Mouse (Mus musculus) embryonic facial prominence, embryonic 11.5 days (tissue): ENCODE results near the gene Klf8. TPM values are rescaled to one million over a fixed set of nuclear protein-coding genes. Genes with fewer than 3 reads are reported as not detected.
"Not testable (repeated sequence)": the region's sequence is repeated elsewhere in the genome, so short reads cannot be mapped to it uniquely, and the experiment has no call there.

ENCODE experiments used
- ATAC-seq: fragments of 200-750 bp; cut with Nextera tagmentation; replicated peaks from 2 replicates; pipeline ENCODE4 v1.8.0; 2017; ENCODE audit warnings: low read depth; ENCODE audit not compliant: insufficient number of reproducible peaks, low FRiP score, low TSS enrichment
- DNase-seq: peaks from one replicate; pipeline ENCODE4 v3.0.0-alpha.2; 2015; ENCODE audit warnings: low spot score
- H3K27ac ChIP-seq: fragments of 300-500 bp; sonication (generic); replicated peaks from 2 replicates; pipeline ENCODE4 v1.5.1; 2014; ENCODE audit warnings: mild to moderate bottlenecking, low read depth, low read length, control low read depth
- H3K27me3 ChIP-seq: fragments of 300-500 bp; sonication (generic); 2 replicates; pipeline ENCODE4 v1.6.1; 2014; ENCODE audit warnings: mild to moderate bottlenecking, low read length, moderate library complexity, mixed read lengths; ENCODE audit not compliant: control insufficient read depth, insufficient read depth
- H3K36me3 ChIP-seq: fragments of 300-500 bp; sonication (generic); replicated peaks from 2 replicates; pipeline ENCODE4 v1.6.1; 2014; ENCODE audit warnings: low read depth, mild to moderate bottlenecking, low read length, moderate library complexity, mixed read lengths; ENCODE audit not compliant: control insufficient read depth, insufficient read depth
- H3K4me1 ChIP-seq: fragments of 300-500 bp; sonication (generic); 2 replicates; pipeline ENCODE4 v1.6.1; 2014; ENCODE audit warnings: low read length, mixed read lengths; ENCODE audit not compliant: control insufficient read depth, insufficient read depth
- H3K4me2 ChIP-seq: fragments of 300-500 bp; sonication (generic); 2 replicates; pipeline ENCODE4 v1.6.1; 2014; ENCODE audit warnings: low read depth, mild to moderate bottlenecking, control low read depth, low read length, moderate library complexity
- H3K4me3 ChIP-seq: fragments of 300-500 bp; sonication (generic); 2 replicates; pipeline ENCODE4 v1.5.1; 2014; ENCODE audit warnings: low read depth, low read length, control low read depth
- H3K9ac ChIP-seq: fragments of 300-500 bp; sonication (generic); replicated peaks from 2 replicates; pipeline ENCODE4 v1.6.1; 2014; ENCODE audit warnings: mild to moderate bottlenecking, control low read depth, low read length
- H3K9me3 ChIP-seq: fragments of 300-500 bp; sonication (generic); replicated peaks from 2 replicates; pipeline ENCODE4 v1.6.1; 2016; ENCODE audit warnings: mild to moderate bottlenecking, low read length, inconsistent platforms, mixed read lengths; ENCODE audit not compliant: control insufficient read depth
- WGBS: fragments of 180-500 bp; shearing (Covaris S2); extraction: QIAGEN DNeasy Blood & Tissue Kit; methylation state at CpG from one replicate; pipeline ENCODE4 v1.1.7; 2014; 5-methylcytosine and 5-hydroxymethylcytosine counted together
- polyA plus RNA-seq: library from polyadenylated mRNA; unstranded; fragments of >200 nt; fragmentation: Nextera tagmentation; extraction: Ambion mirVana; gene quantifications from 2 replicates; pipeline ENCODE4 v1.2.1, GENCODE M21; 2014

The Klf8 gene
- polyA plus RNA-seq, 1 experiment from 2014 or later = 1.9 TPM

GRCm38 (mm10) chrX:153282185-153282584, 44.9 kb downstream of the Klf8 start:
- no peak for DNase-seq
- WGBS = 78% methylated on average over 2 of the region's 2 CpGs
- Histone ChIP-seq H3K4me1 (no peaks in the 10 kb centered on the region), H3K36me3 (no peaks in the 10 kb centered on the region), H3K27me3 (no peaks in the 10 kb centered on the region), H3K9ac (no peak overlapping the region), H3K27ac (no peak overlapping the region), H3K4me2 (no peak overlapping the region), H3K4me3 (no peak overlapping the region), H3K9me3 (no peaks in the 10 kb centered on the region)
- ATAC-seq = no peak

GRCm38 (mm10) chrX:153311356-153311755, 74.1 kb downstream of the Klf8 start:
- WGBS = 99% methylated on average over 4 of the region's 4 CpGs
- H3K9ac ChIP-seq = no peak overlapping the region
- DNase-seq (no peak), ATAC-seq (no peak)
- H3K9me3 ChIP-seq = no peaks in the 10 kb centered on the region
- H3K4me1 ChIP-seq = no peaks in the 10 kb centered on the region
- H3K4me2 ChIP-seq = no peak overlapping the region
- no peaks in the 10 kb centered on the region for H3K27me3 ChIP-seq
- no peak overlapping the region for H3K27ac ChIP-seq
- H3K36me3 ChIP-seq = no peaks in the 10 kb centered on the region
- no peak overlapping the region for H3K4me3 ChIP-seq

GRCm38 (mm10) chrX:153323105-153323504, 85.8 kb downstream of the Klf8 start:
- 63% methylated on average over 3 of the region's 3 CpGs for WGBS
- no peak for DNase-seq
- Histone ChIP-seq H3K36me3 (no peaks in the 10 kb centered on the region), H3K9ac (no peak overlapping the region), H3K27ac (no peak overlapping the region), H3K4me1 (no peaks in the 10 kb centered on the region), H3K4me3 (no peak overlapping the region), H3K4me2 (no peak overlapping the region), H3K9me3 (no peaks in the 10 kb centered on the region), H3K27me3 (no peaks in the 10 kb centered on the region)
- ATAC-seq = no peak

DNA sequence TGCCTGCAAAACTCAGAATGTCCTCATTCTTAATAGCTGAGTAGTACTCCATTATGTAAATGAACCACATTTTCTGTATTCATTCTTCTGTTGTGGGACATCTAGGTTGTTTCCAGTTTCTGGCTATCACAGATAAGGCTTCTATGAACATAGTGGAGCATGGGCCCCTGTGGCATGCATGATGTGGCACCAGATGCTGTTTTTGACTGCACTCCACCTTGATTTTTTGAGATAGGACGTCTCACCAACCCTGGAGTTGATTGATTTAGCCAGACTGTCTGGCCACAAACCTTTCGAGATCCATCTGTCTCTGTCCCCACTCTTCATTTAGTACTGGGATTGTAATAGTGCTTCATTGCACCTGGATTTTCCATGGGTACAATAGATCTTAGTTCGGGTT, 96.9 kb downstream of the Klf8 start:
- not testable (repeated sequence) for H3K4me1 ChIP-seq, H3K36me3 ChIP-seq, H3K27ac ChIP-seq, H3K4me3 ChIP-seq, H3K9ac ChIP-seq, H3K4me2 ChIP-seq, H3K9me3 ChIP-seq, ATAC-seq, DNase-seq, H3K27me3 ChIP-seq
- WGBS = 81% methylated on average over 3 of the region's 3 CpGs

DNA sequence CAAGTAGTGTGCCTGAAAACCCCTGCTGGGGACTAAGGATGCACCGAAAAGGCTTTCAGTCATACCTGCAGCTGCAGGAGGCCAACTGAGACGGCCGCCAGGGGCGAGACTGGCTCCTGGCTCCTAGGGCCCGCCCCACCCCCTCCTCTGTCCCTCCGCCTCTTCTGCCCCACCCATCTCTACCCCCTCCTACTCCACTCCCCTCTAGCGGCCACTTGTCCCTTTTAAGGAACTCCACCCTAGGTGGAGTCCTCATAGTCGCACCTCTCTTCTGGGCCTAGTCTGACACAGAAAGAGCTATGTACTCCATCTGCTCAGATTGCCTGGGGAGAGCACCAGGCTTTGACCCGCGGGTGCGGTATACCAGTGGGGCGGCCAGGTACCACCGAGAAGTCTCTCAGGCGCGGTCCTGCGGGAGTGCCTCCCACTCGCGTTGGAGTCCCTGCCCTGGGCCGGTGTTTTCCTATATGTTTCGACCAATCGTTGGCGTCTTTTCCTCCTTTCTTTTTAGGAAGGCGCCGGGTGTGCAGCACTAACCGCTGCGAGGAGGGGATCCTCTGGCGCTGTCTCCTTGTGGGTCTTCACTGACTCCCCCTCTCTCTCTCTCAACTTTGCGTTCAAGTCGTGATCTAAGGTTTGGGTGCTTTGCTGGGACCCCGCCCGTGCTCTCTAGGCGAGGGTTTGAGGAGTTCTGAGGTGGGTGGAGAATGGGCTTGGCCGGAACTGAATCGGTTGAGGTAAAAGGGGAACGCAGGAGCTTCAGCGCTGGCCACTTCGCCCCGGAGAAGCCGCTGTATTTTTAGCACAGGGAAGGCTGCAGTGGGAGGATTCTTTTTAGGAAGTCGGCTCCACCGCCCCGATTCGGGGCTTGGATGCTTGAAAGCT, 122.3 kb downstream of the Klf8 start:
- WGBS = 15% methylated on average over 41 of the region's 43 CpGs
- H3K27ac ChIP-seq = no peak overlapping the region
- H3K9me3 ChIP-seq = no peaks in the 10 kb centered on the region
- no peak overlapping the region; the same call in 1 of the 2 replicates for H3K9ac ChIP-seq
- H3K36me3 ChIP-seq = no peaks in the 10 kb centered on the region
- ATAC-seq (peak; percentile 70), DNase-seq (peak; percentile 24)
- H3K4me2 ChIP-seq = peak overlapping the region; percentile 75
- no peaks in the 10 kb centered on the region for H3K4me1 ChIP-seq
- peak overlapping the region; percentile 39 for H3K4me3 ChIP-seq
- H3K27me3 ChIP-seq = no peaks in the 10 kb centered on the region; the same call in 1 of the 2 replicates

DNA sequence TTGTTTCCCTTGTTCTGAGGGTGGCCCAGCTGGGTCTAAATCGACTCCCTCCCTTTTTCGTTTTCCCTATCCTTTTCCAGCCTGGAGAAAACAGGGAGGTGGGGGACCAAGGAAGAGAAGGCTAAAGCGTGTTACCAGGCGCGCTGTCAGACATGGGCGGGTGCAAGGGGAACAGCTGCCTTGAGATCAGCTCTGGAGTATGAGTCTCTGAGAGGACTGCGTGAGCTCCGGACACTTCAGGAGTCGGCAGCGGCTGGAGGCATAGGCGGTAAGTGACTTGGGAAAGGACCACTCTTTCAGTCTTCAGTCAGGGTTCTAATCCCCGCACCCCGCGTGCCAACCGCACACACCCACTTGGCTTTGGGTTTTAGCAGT, 122.9 kb downstream of the Klf8 start:
- WGBS = 17% methylated on average over 15 of the region's 15 CpGs

DNA sequence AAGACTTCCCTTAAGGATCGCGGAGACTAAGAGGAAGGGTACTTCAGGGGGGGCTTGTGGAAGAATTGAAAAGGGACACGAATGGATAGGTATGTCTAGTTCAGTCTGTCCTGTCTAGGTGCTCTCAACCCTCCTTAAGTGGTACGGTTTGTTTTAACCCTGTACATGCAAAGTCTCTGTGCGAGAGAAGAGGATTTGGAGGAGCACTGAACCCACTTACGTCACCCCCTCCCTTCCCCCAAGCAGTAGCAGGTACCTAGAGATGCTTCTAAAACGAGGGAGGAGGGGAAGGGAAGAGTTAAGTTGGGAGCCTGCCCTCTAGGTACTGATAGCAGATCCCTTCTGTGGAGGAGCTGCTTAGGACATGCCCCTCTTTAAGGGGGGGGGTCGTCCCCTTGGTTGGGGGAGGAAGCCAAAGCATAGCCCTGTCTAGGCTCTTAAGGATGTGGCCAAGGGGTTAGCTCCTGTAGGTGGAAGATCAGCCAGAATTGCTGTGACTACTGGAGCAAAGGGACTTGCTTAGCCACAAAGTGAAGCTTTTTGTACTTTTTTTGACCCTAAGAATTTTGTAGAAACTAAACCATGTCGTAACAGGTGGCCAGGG, 123.5 kb downstream of the Klf8 start:
- H3K36me3 ChIP-seq = no peaks in the 10 kb centered on the region
- H3K4me2 ChIP-seq = peak overlapping the region; percentile 75
- no peak overlapping the region for H3K27ac ChIP-seq
- no peak for DNase-seq
- ATAC-seq = no peak
- no peaks in the 10 kb centered on the region for H3K4me1 ChIP-seq
- H3K27me3 ChIP-seq = no peaks in the 10 kb centered on the region; the same call in 1 of the 2 replicates
- no peak overlapping the region; the same call in 1 of the 2 replicates for H3K4me3 ChIP-seq
- WGBS = 19% methylated on average over 9 of the region's 9 CpGs
- no peak overlapping the region for H3K9ac ChIP-seq
- H3K9me3 ChIP-seq = no peaks in the 10 kb centered on the region

More for the DNA sequence above, 122.9 kb downstream of the Klf8 start:
- H3K9me3 ChIP-seq = no peaks in the 10 kb centered on the region
- DNase-seq (peak; percentile 28), ATAC-seq (peak; percentile 67; the same call in 1 of the 2 replicates)
- H3K27me3 ChIP-seq = no peaks in the 10 kb centered on the region; the same call in 1 of the 2 replicates
- H3K36me3 ChIP-seq = no peaks in the 10 kb centered on the region
- H3K9ac ChIP-seq = no peak overlapping the region; the same call in 1 of the 2 replicates
- no peaks in the 10 kb centered on the region for H3K4me1 ChIP-seq
- peak overlapping the region; percentile 75 for H3K4me2 ChIP-seq
- H3K4me3 ChIP-seq = peak overlapping the region; percentile 39
- H3K27ac ChIP-seq = no peak overlapping the region

DNA sequence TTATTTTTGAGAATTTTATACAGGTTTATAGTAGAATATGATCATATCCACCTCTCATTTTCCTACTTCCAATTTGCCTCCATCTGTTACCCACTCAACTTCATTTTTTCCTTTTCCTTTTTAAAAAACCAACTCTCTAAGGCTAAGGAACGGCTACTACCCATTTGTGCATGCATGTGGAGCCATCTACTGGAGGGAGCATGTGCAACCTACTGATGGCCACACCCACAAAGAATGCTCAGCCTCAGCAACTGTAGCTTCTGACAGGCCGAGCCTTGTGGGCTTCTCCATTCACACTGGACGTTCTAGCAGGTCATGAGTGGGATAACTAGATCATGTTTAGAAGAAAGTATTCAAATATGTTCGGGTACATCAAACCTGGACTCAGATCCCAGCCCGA, 129.5 kb downstream of the Klf8 start:
- Histone ChIP-seq H3K4me2 (no peak overlapping the region), H3K27me3 (no peaks in the 10 kb centered on the region), H3K4me3 (no peak overlapping the region), H3K9me3 (no peaks in the 10 kb centered on the region), H3K36me3 (no peaks in the 10 kb centered on the region), H3K27ac (no peak overlapping the region), H3K4me1 (no peaks in the 10 kb centered on the region), H3K9ac (no peak overlapping the region)
- ATAC-seq (no peak), DNase-seq (peak; percentile 63)
- WGBS = 30% methylated on average over 5 of the region's 5 CpGs
